Mouse (Mus musculus) CH12.LX (cell line): Measurements from ENCODE around the gene Rph3al. TPM values are rescaled to one million over a fixed set of nuclear protein-coding genes. Genes with fewer than 3 reads are reported as not detected.

Experiments used
- DNase-seq: peaks from one replicate; pipeline ENCODE4 v3.0.0-alpha.2; 2013; ENCODE audit errors: extremely low read depth
- H3K27ac ChIP-seq: 2 replicates; pipeline ENCODE4 v1.5.1; 2012; ENCODE audit warnings: low read depth, mild to moderate bottlenecking, control low read depth, moderate library complexity; ENCODE audit not compliant: insufficient read depth
- H3K27me3 ChIP-seq: replicated peaks from 2 replicates; pipeline ENCODE3; 2012; ENCODE audit warnings: inconsistent platforms
- H3K36me3 ChIP-seq, 2 experiments: replicated peaks in 1 of 2; 2 replicates each; pipeline versions ENCODE3 to v1.6.1; 2012; ENCODE audit warnings: inconsistent platforms in 1 of 2, low read length in 1 of 2, mild to moderate bottlenecking in 1 of 2, mixed read lengths in 1 of 2, moderate library complexity in 1 of 2; ENCODE audit not compliant: control insufficient read depth in 1 of 2, insufficient read depth in 1 of 2
- H3K4me1 ChIP-seq, 2 experiments: 2 replicates each; pipeline ENCODE4 v1.6.1; 2012; ENCODE audit warnings: inconsistent platforms in 1 of 2, moderate library complexity in 1 of 2; ENCODE audit not compliant: insufficient read depth in 2 of 2, control insufficient read depth in 1 of 2
- H3K4me2 ChIP-seq: 2 replicates; pipeline ENCODE4 v1.6.1; 2012; ENCODE audit warnings: low read depth, mild to moderate bottlenecking, control low read depth; ENCODE audit not compliant: poor library complexity, insufficient read depth, severe bottlenecking
- H3K4me3 ChIP-seq, 3 experiments: fragments of 150-350 bp in 1 of 3; sonication (generic) in 1 of 3; replicated peaks in 1 of 3; 2 replicates each; pipeline versions ENCODE3 to v1.5.1; 2011 to 2012; ENCODE audit warnings: low read depth in 2 of 3, low read length in 2 of 3, mild to moderate bottlenecking in 2 of 3, moderate library complexity in 2 of 3, control low read depth in 1 of 3, improper control_type of control experiment in 1 of 3, inconsistent platforms in 1 of 3, mixed read lengths in 1 of 3; ENCODE audit not compliant: poor library complexity in 1 of 3
- H3K79me2 ChIP-seq: replicated peaks from 2 replicates; pipeline ENCODE4 v1.6.1; 2012; ENCODE audit warnings: mild to moderate bottlenecking, moderate library complexity; ENCODE audit not compliant: control insufficient read depth, poor library complexity, insufficient read depth, severe bottlenecking; ENCODE audit errors: extremely low read depth
- H3K9ac ChIP-seq: 2 replicates; pipeline ENCODE4 v1.6.1; 2012; ENCODE audit warnings: low read depth, mild to moderate bottlenecking, control low read depth, moderate library complexity; ENCODE audit not compliant: insufficient read depth
- H3K9me3 ChIP-seq: replicated peaks from 2 replicates; pipeline ENCODE3; 2012; ENCODE audit warnings: low read length, inconsistent platforms, mixed read lengths
- BHLHE40 ChIP-seq: IDR thresholded peaks from 2 replicates; pipeline ENCODE4 v1.6.1; 2011; ENCODE audit warnings: mild to moderate bottlenecking, low read depth, low read length, improper control_type of control experiment
- CHD1 ChIP-seq: IDR thresholded peaks from 2 replicates; pipeline ENCODE4 v1.6.1; 2012; ENCODE audit warnings: low read depth, low read length, improper control_type of control experiment, inconsistent platforms
- CHD2 ChIP-seq: IDR thresholded peaks from 2 replicates; pipeline ENCODE4 v1.6.1; 2011; ENCODE audit warnings: low read length, improper control_type of control experiment
- E2F4 ChIP-seq: IDR thresholded peaks from 2 replicates; pipeline ENCODE4 v1.6.1; 2011; ENCODE audit warnings: low read depth, low read length, improper control_type of control experiment; ENCODE audit not compliant: insufficient replicate concordance
- ELF1 ChIP-seq: IDR thresholded peaks from 2 replicates; pipeline ENCODE4 v1.6.1; 2014; ENCODE audit warnings: low read depth, mild to moderate bottlenecking, inconsistent platforms, low read length, improper control_type of control experiment
- EP300 ChIP-seq: IDR thresholded peaks from 2 replicates; pipeline ENCODE4 v1.6.1; 2011; ENCODE audit warnings: low read length, improper control_type of control experiment
- ETS1 ChIP-seq: conservative IDR thresholded peaks from 2 replicates; pipeline ENCODE4 v1.6.1; 2012; ENCODE audit warnings: low read depth, mild to moderate bottlenecking, inconsistent platforms, low read length, improper control_type of control experiment, moderate library complexity
- IRF4 ChIP-seq: IDR thresholded peaks from 2 replicates; pipeline ENCODE4 v1.6.1; 2014; ENCODE audit warnings: low read depth, mild to moderate bottlenecking, inconsistent platforms, low read length, improper control_type of control experiment
- JUN ChIP-seq: IDR thresholded peaks from 2 replicates; pipeline ENCODE4 v1.6.1; 2011; ENCODE audit warnings: low read depth, mild to moderate bottlenecking, low read length, improper control_type of control experiment, moderate library complexity; ENCODE audit not compliant: insufficient read depth
- JUND ChIP-seq: conservative IDR thresholded peaks from 2 replicates; pipeline ENCODE4 v1.6.1; 2011; ENCODE audit warnings: low read depth, low read length, improper control_type of control experiment
- KAT2A ChIP-seq: IDR thresholded peaks from 2 replicates; pipeline ENCODE4 v1.6.1; 2012; ENCODE audit warnings: low read length, improper control_type of control experiment, inconsistent platforms; ENCODE audit not compliant: insufficient replicate concordance
- MAFK ChIP-seq: IDR thresholded peaks from 2 replicates; pipeline ENCODE4 v1.6.1; 2011; ENCODE audit warnings: low read length, improper control_type of control experiment; ENCODE audit not compliant: insufficient replicate concordance
- MAX ChIP-seq: IDR thresholded peaks from 2 replicates; pipeline ENCODE4 v1.6.1; 2011; ENCODE audit warnings: low read length, improper control_type of control experiment
- MEF2A ChIP-seq: IDR thresholded peaks from 2 replicates; pipeline ENCODE4 v1.6.1; 2014; ENCODE audit warnings: low read depth, mild to moderate bottlenecking, inconsistent platforms, low read length, improper control_type of control experiment, borderline replicate concordance
- MXI1 ChIP-seq: IDR thresholded peaks from 2 replicates; pipeline ENCODE4 v1.6.1; 2011; ENCODE audit warnings: mild to moderate bottlenecking, low read depth, low read length, improper control_type of control experiment
- MYC ChIP-seq: IDR thresholded peaks from 2 replicates; pipeline ENCODE4 v1.6.1; 2011; ENCODE audit warnings: low read depth, mild to moderate bottlenecking, improper control_type of control experiment, low read length
- NELFE ChIP-seq: IDR thresholded peaks from 2 replicates; pipeline ENCODE4 v1.6.1; 2011; ENCODE audit warnings: low read depth, low read length, improper control_type of control experiment
- NRF1 ChIP-seq: IDR thresholded peaks from 2 replicates; pipeline ENCODE4 v1.6.1; 2014; ENCODE audit warnings: low read depth, mild to moderate bottlenecking, inconsistent platforms, low read length, improper control_type of control experiment, moderate library complexity
- RAD21 ChIP-seq: IDR thresholded peaks from 2 replicates; pipeline ENCODE4 v1.6.1; 2011; ENCODE audit warnings: low read depth, mild to moderate bottlenecking, low read length, improper control_type of control experiment, moderate library complexity
- RCOR1 ChIP-seq: conservative IDR thresholded peaks from 2 replicates; pipeline ENCODE4 v1.6.1; 2012; ENCODE audit warnings: low read depth, mild to moderate bottlenecking, inconsistent platforms, low read length, improper control_type of control experiment
- SMC3 ChIP-seq: IDR thresholded peaks from 2 replicates; pipeline ENCODE4 v1.6.1; 2011; ENCODE audit warnings: low read depth, low read length, improper control_type of control experiment
- TBP ChIP-seq: conservative IDR thresholded peaks from 2 replicates; pipeline ENCODE4 v1.6.1; 2011; ENCODE audit warnings: low read depth, low read length, improper control_type of control experiment
- UBTF ChIP-seq: IDR thresholded peaks from 2 replicates; pipeline ENCODE4 v1.6.1; 2012; ENCODE audit warnings: low read depth, mild to moderate bottlenecking, inconsistent platforms, low read length, improper control_type of control experiment, moderate library complexity
- USF2 ChIP-seq: conservative IDR thresholded peaks from 2 replicates; pipeline ENCODE4 v1.6.1; 2011; ENCODE audit warnings: low read depth, low read length, improper control_type of control experiment
- ZC3H11A ChIP-seq: IDR thresholded peaks from 2 replicates; pipeline ENCODE4 v1.6.1; 2012; ENCODE audit warnings: low read depth, mild to moderate bottlenecking, inconsistent platforms, low read length, improper control_type of control experiment
- ZMIZ1 ChIP-seq: IDR thresholded peaks from 2 replicates; pipeline ENCODE4 v1.6.1; 2012; ENCODE audit warnings: low read depth, mild to moderate bottlenecking, inconsistent platforms, low read length, improper control_type of control experiment
- ZNF384 ChIP-seq: IDR thresholded peaks from 2 replicates; pipeline ENCODE4 v1.6.1; 2012; ENCODE audit warnings: low read depth, low read length, improper control_type of control experiment, inconsistent platforms
- dilution Hi-C: fragments of 300-500 bp; cut with MboI; formaldehyde crosslinking; loops from 2 replicates; pipeline ENCODE4 v1.14.3; 2020; ENCODE audit warnings: low sequenced_read_pairs; ENCODE audit not compliant: extremely low pct_unique_long_range_greater_than_20kb, extremely low pct_ligation_motif_present
- in situ Hi-C: fragments of 300-500 bp; cut with MboI; formaldehyde crosslinking; loops from 3 replicates; pipeline ENCODE4 v1.14.3; 2019; ENCODE audit warnings: low sequenced_read_pairs, low pct_ligation_motif_present, low pct_unique_long_range_greater_than_20kb, mixed read lengths
- polyA plus RNA-seq: library from polyadenylated mRNA; unstranded; fragments of >175 nt; gene quantifications from 2 replicates; pipeline ENCODE4 v1.2.1, GENCODE M21; 2012; ENCODE audit warnings: low read depth; ENCODE audit not compliant: insufficient read length
- total RNA-seq, 2 experiments: library from RNA; depleted of rRNA; stranded (reverse); fragments of 300-350 nt in 1 of 2; fragments of >200 nt in 1 of 2; gene quantifications; 2 replicates each; pipeline ENCODE4 v1.2.3; 2012 to 2014

Rph3al gene
- total and polyA plus RNA-seq, 3 experiments = 0.34 to 0.39 TPM; not detected in 1

- H3K9ac ChIP-seq = no peak overlapping the region
- no peak overlapping the region for H3K4me2 ChIP-seq
- in situ Hi-C loops (no loop called here), dilution Hi-C loops (no loop called here)
- H3K9me3 ChIP-seq = no peaks in the 10 kb centered on the region
- no peaks in the 10 kb centered on the region for H3K79me2 ChIP-seq
- no peak for DNase-seq
- H3K4me1 ChIP-seq = peaks cover 0 to 17% of the 10 kb centered on the region in 2 experiments; a peak in 2 of 4 replicates
- H3K4me3 ChIP-seq = no peak overlapping the region
- H3K27me3 ChIP-seq = peaks cover 15% of the 10 kb centered on the region
- no peaks in the 10 kb centered on the region for H3K36me3 ChIP-seq
- H3K27ac ChIP-seq = no peak overlapping the region
- TF ChIP-seq EP300 (no peak), UBTF (no peak), MEF2A (no peak), RAD21 (no peak), JUND (no peak), USF2 (no peak), IRF4 (no peak), ZNF384 (no peak), CHD2 (no peak), NRF1 (no peak), NELFE (no peak), MAFK (no peak), KAT2A (no peak), BHLHE40 (no peak), MXI1 (no peak), E2F4 (no peak), JUN (no peak), ETS1 (no peak), CHD1 (no peak), SMC3 (no peak)
Measured at GRCm38 (mm10) chr11:75862466-75862865, 75.8 kb downstream of the Rph3al start.

- TF ChIP-seq JUND = no peak
- no peak for TF ChIP-seq IRF4
- no peak for TF ChIP-seq NELFE
- TF ChIP-seq RAD21 = no peak
- TF ChIP-seq MYC = no peak
- no peak for TF ChIP-seq ZMIZ1
- TF ChIP-seq ELF1 = no peak
- TF ChIP-seq ZC3H11A = no peak
- no peak for TF ChIP-seq MAX
- no peak for TF ChIP-seq MEF2A
- no peak for TF ChIP-seq ZNF384
- no peak for TF ChIP-seq USF2
- TF ChIP-seq NRF1 = no peak
- TF ChIP-seq RCOR1 = no peak
- no peak for TF ChIP-seq E2F4
- no peak for TF ChIP-seq TBP
- Histone ChIP-seq H3K9ac (no peak overlapping the region), H3K4me3 (no peak overlapping the region), H3K36me3 (no peaks in the 10 kb centered on the region), H3K27ac (no peak overlapping the region), H3K27me3 (peaks cover 15% of the 10 kb centered on the region), H3K9me3 (no peaks in the 10 kb centered on the region), H3K4me1 (peaks cover 0 to 10% of the 10 kb centered on the region in 2 experiments; a peak in 2 of 4 replicates), H3K79me2 (no peaks in the 10 kb centered on the region), H3K4me2 (no peak overlapping the region)
- dilution Hi-C loops = no loop called here
- in situ Hi-C loops = no loop called here
- DNase-seq = no peak
Measured at GRCm38 (mm10) chr11:75861653-75862052, 76.6 kb downstream of the Rph3al start.
